Mouse (Mus musculus): ENCODE data around the gene Idua.
"Not testable (repeated sequence)": the region's sequence is repeated elsewhere in the genome, so short reads cannot be mapped to it uniquely, and the experiment has no call there.

Idua gene

GRCm38 (mm10) chr5:108659698-108660631 is at the start of gene Idua:
TSS of gene Idua (plus strand) at chr5:108660331.
- DNase-seq (ENCODE audit: extremely low read depth, low read depth, low spot score): no peak

- no peak for DNase-seq (ENCODE audit: extremely low read depth, low read depth, low spot score)
Measured at GRCm38 (mm10) chr5:108610426-108610825, 49.7 kb upstream of the Idua start.

GRCm38 (mm10) chr5:108621870-108622269 is 38.3 kb upstream of the Idua start:
- no peak for DNase-seq (ENCODE audit: extremely low read depth, low read depth, low spot score)

GRCm38 (mm10) chr5:108626050-108626660 is 34.0 kb upstream of the Idua start:
- no peak for DNase-seq (ENCODE audit: extremely low read depth, low read depth, low spot score)

- DNase-seq (ENCODE audit: extremely low read depth, low read depth, low spot score): no peak
Measured at GRCm38 (mm10) chr5:108628891-108629633, 31.1 kb upstream of the Idua start.

- DNase-seq (ENCODE audit: extremely low read depth, low read depth, low spot score): peak; percentile 45
Measured at GRCm38 (mm10) chr5:108629634-108630483, 30.3 kb upstream of the Idua start, which contains the start of the genes Gak and Tmem175. TSS of gene Gak (minus strand) at chr5:108629755. TSS of gene Tmem175 (plus strand) at chr5:108629770.

- no peak for DNase-seq (ENCODE audit: extremely low read depth, low read depth, low spot score)
Measured at GRCm38 (mm10) chr5:108633676-108634075, 26.5 kb upstream of the Idua start.

- not testable (repeated sequence) for DNase-seq (ENCODE audit: extremely low read depth, low read depth, low spot score)
Measured at GRCm38 (mm10) chr5:108634088-108634487, 26.0 kb upstream of the Idua start.

GRCm38 (mm10) chr5:108636172-108636571 is 24.0 kb upstream of the Idua start:
- no peak for DNase-seq (ENCODE audit: extremely low read depth, low read depth, low spot score)

- DNase-seq (ENCODE audit: extremely low read depth, low read depth, low spot score): no peak
Measured at GRCm38 (mm10) chr5:108643674-108644073, 16.5 kb upstream of the Idua start.

- DNase-seq (ENCODE audit: extremely low read depth, low read depth, low spot score): no peak
Measured at GRCm38 (mm10) chr5:108645651-108646342, 14.3 kb upstream of the Idua start.

- no peak for DNase-seq (ENCODE audit: extremely low read depth, low read depth, low spot score)
Measured at GRCm38 (mm10) chr5:108646343-108646660, 13.8 kb upstream of the Idua start.

- DNase-seq (ENCODE audit: extremely low read depth, low read depth, low spot score): no peak
Measured at GRCm38 (mm10) chr5:108647311-108647710, 12.8 kb upstream of the Idua start.

GRCm38 (mm10) chr5:108647820-108648465 is 12.2 kb upstream of the Idua start:
- DNase-seq (ENCODE audit: extremely low read depth, low read depth, low spot score): no peak

GRCm38 (mm10) chr5:108648937-108649576 is 11.1 kb upstream of the Idua start:
- DNase-seq (ENCODE audit: extremely low read depth, low read depth, low spot score): no peak

GRCm38 (mm10) chr5:108650341-108650740 is 9.8 kb upstream of the Idua start:
- no peak for DNase-seq (ENCODE audit: extremely low read depth, low read depth, low spot score)

- DNase-seq (ENCODE audit: extremely low read depth, low read depth, low spot score): no peak
Measured at GRCm38 (mm10) chr5:108651136-108651720, 8.9 kb upstream of the Idua start.

GRCm38 (mm10) chr5:108651823-108652222 is 8.3 kb upstream of the Idua start:
- peak; percentile 23 for DNase-seq (ENCODE audit: extremely low read depth, low read depth, low spot score)

GRCm38 (mm10) chr5:108653341-108653740 is 6.8 kb upstream of the Idua start:
- no peak for DNase-seq (ENCODE audit: extremely low read depth, low read depth, low spot score)

All from fat pad, adult 2 months (tissue).